Mouse (Mus musculus) heart, postnatal 0 days (tissue): ENCODE measurements around the gene Aldh3a2.

ENCODE experiments used
- CTCF ChIP-seq: IDR thresholded peaks from 2 replicates; pipeline ENCODE4 v1.5.1; 2016; ENCODE audit warnings: antibody characterized with exemption, control low read depth, low read depth
- EP300 ChIP-seq: IDR thresholded peaks from 2 replicates; pipeline ENCODE4 v1.6.1; 2016; ENCODE audit warnings: antibody characterized with exemption, low read depth

- TF ChIP-seq CTCF (no peak), EP300 (no peak)
Observed at GRCm38 (mm10) chr11:61199620-61200362, 67.5 kb downstream of the Aldh3a2 start.
